Mouse (Mus musculus): Measurements from ENCODE around the gene Wnt9a.

DNA sequence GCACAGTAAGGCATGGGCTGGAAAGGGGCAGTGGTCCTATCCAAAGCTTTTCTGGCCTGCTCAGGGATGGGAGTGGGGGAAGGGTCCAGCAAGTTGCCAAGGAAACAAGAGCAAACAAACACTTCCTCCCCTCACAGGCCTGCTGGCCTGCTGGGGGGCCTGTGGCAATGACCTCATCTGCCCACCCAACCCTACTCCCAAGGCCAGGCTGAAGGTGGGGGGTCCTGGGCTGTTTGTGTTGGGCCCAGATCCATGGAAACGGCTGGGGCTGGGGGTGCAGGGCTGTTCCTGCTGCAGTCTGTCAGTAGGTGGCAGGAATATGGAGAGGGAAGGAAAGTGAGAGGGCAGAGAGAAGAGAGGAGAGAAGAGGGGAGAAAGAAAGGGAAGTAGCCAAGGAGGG is 29.7 kb downstream of the Wnt9a start:
- peak; percentile 35 for TF ChIP-seq CTCF (IDR thresholded peaks at IDR 0.05)
- no peak for TF ChIP-seq EP300 (IDR thresholded peaks at IDR 0.05)

All from lung, postnatal 0 days (tissue).